Mouse (Mus musculus) heart, embryonic 14.5 days (tissue): ENCODE data around the gene Dip2b. TPM values are rescaled to one million over a fixed set of nuclear protein-coding genes. Genes with fewer than 3 reads are reported as not detected.

Source experiments
- ATAC-seq: fragments of 200-750 bp; cut with Nextera tagmentation; 2 replicates; pipeline ENCODE4 v1.8.0; 2017; ENCODE audit warnings: low read depth, moderate TSS enrichment; ENCODE audit not compliant: insufficient number of reproducible peaks, insufficient read depth, low FRiP score
- H3K27ac ChIP-seq, 2 experiments: fragments of 200-500 bp in 1 of 2; fragments of 300-500 bp in 1 of 2; sonication (generic) in 1 of 2; replicated peaks in 1 of 2; 2 replicates each; pipeline ENCODE4 v1.5.1; 2012 to 2014; ENCODE audit warnings: low read depth in 2 of 2, low read length in 2 of 2, control low read depth in 1 of 2, mild to moderate bottlenecking in 1 of 2, mixed read lengths in 1 of 2; ENCODE audit not compliant: control insufficient read depth in 1 of 2, insufficient read depth in 1 of 2
- H3K27me3 ChIP-seq: fragments of 300-500 bp; sonication (generic); 2 replicates; pipeline ENCODE4 v1.6.1; 2014; ENCODE audit warnings: mild to moderate bottlenecking, low read length, control low read depth; ENCODE audit not compliant: control insufficient read depth, insufficient read depth
- H3K36me3 ChIP-seq: fragments of 300-500 bp; sonication (generic); 2 replicates; pipeline ENCODE4 v1.6.1; 2014; ENCODE audit warnings: mild to moderate bottlenecking, control low read depth, low read length, mixed read lengths; ENCODE audit not compliant: control insufficient read depth, insufficient read depth
- H3K4me1 ChIP-seq, 2 experiments: fragments of 200-500 bp in 1 of 2; fragments of 300-500 bp in 1 of 2; sonication (generic) in 1 of 2; 2 replicates each; pipeline ENCODE4 v1.6.1; 2012 to 2014; ENCODE audit warnings: low read length in 2 of 2, control low read depth in 1 of 2, mixed read lengths in 1 of 2; ENCODE audit not compliant: control insufficient read depth in 2 of 2, insufficient read depth in 2 of 2
- H3K4me2 ChIP-seq: fragments of 300-500 bp; sonication (generic); 2 replicates; pipeline ENCODE4 v1.6.1; 2014; ENCODE audit warnings: mild to moderate bottlenecking, low read length
- H3K4me3 ChIP-seq, 2 experiments: fragments of 200-500 bp in 1 of 2; fragments of 300-500 bp in 1 of 2; sonication (generic) in 1 of 2; 2 replicates each; pipeline ENCODE4 v1.5.1; 2012 to 2014; ENCODE audit warnings: low read length in 2 of 2, mild to moderate bottlenecking in 2 of 2, control low read depth in 1 of 2, low read depth in 1 of 2, moderate library complexity in 1 of 2; ENCODE audit not compliant: control insufficient read depth in 1 of 2, insufficient read depth in 1 of 2
- H3K9ac ChIP-seq: fragments of 300-500 bp; sonication (generic); 2 replicates; pipeline ENCODE4 v1.6.1; 2014; ENCODE audit warnings: mild to moderate bottlenecking, low read length
- H3K9me3 ChIP-seq: fragments of 300-500 bp; sonication (generic); 2 replicates; pipeline ENCODE4 v1.6.1; 2016; ENCODE audit warnings: low read length, control low read depth; ENCODE audit not compliant: control insufficient read depth
- WGBS: fragments of 180-500 bp; shearing (Covaris S2); extraction: QIAGEN DNeasy Blood & Tissue Kit; methylation state at CpG from one replicate; pipeline ENCODE4 v1.1.7; 2014; 5-methylcytosine and 5-hydroxymethylcytosine counted together
- polyA plus RNA-seq: library from polyadenylated mRNA; unstranded; fragments of >200 nt; fragmentation: Nextera tagmentation; extraction: Ambion mirVana; gene quantifications from 2 replicates; pipeline ENCODE4 v1.2.1, GENCODE M21; 2014

Gene Dip2b
- 20.2 and 20.3 TPM in 2 replicates for polyA plus RNA-seq

DNA sequence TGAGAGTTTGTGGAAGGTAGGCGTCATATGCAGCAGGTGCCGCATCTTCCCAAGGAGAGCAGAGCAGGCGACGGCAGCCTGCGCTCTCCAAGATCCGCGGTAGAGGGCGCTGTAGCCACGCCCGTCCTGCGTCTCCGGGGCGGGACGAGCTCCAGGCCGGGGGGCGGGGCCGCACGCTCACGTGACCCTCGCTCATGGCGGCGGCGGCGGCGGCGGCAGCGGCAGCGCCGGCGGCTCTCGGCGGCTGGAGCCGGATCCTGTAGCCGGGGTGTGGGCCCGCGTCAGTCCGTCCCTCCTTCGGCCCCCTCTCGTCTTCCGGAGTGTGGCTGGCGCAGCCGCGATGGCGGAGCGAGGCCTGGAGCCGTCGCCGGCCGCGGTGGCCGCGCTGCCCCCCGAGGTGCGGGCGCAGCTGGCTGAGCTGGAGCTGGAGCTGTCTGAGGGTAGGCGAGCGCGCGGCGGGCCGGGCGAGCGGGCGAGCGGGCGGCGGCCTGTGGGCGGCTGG, at the start of gene Dip2b:
Gene Dip2b (plus strand): TSS at position 195 of the 502 bp plus-strand sequence.
- Histone ChIP-seq H3K4me3 (peak within 1 kb of the TSS; percentile 93 to 100), H3K27me3 (no peaks in the 10 kb centered on the region), H3K27ac (peak within 1 kb of the TSS; percentile 98), H3K9ac (peak within 1 kb of the TSS; percentile 99), H3K36me3 (no peaks in the 10 kb centered on the region), H3K4me2 (peak within 1 kb of the TSS; percentile 82), H3K4me1 (peaks cover 13 to 26% of the 10 kb centered on the region in 2 experiments), H3K9me3 (no peaks in the 10 kb centered on the region)
- peak; percentile 87 for ATAC-seq
- WGBS = under 1% methylated on average over 57 of the region's 68 CpGs

- no peak for ATAC-seq
- Histone ChIP-seq H3K4me3 (no peak overlapping the region), H3K9ac (no peak overlapping the region), H3K27ac (no peak overlapping the region), H3K27me3 (no peaks in the 10 kb centered on the region), H3K4me2 (no peak overlapping the region), H3K36me3 (peaks cover 87% of the 10 kb centered on the region), H3K4me1 (no peaks in the 10 kb centered on the region), H3K9me3 (no peaks in the 10 kb centered on the region)
- 98% methylated on average over 1 of the region's 1 CpGs for WGBS
Observed at GRCm38 (mm10) chr15:99993100-99993499, 45.4 kb upstream of the Dip2b start.

DNA sequence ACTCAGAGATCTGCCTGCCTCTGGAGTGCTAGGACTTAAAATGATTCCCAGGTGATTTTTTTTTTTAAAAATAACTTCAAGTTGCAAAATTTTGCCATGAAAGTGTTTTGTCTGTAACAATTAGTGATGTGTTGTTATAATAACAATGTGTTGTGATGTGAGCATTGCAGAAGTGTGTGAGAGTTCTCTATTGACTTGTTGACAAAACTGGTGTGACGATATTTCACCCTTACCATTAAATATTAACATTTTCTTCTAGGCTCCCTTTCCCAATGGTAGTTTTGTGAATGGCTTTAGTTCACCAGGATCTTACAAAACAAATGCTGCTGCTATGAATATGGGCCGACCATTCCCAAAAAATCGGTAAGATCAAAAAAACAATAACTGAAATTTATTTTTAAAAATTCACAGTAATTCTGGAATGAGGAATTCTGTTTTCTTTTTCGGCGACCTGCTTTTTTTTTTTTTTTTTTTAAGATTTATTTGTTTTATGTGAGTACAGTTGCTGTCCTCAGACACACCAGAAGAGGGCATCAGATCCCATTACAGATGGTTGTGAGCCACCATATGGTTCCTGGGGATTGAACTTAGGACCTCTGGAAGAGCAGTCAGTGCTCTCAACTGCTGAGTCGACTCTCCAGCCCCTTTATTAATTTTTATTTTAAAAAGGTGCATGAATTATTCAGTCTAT, 41.2 kb upstream of the Dip2b start:
- no peaks in the 10 kb centered on the region for H3K4me1 ChIP-seq
- no peak overlapping the region for H3K4me3 ChIP-seq
- WGBS = 95% methylated on average over 6 of the region's 6 CpGs
- no peak for ATAC-seq
- H3K4me2 ChIP-seq = no peak overlapping the region
- no peaks in the 10 kb centered on the region for H3K9me3 ChIP-seq
- H3K27ac ChIP-seq = no peak overlapping the region
- peaks cover 89% of the 10 kb centered on the region for H3K36me3 ChIP-seq
- H3K9ac ChIP-seq = no peak overlapping the region
- H3K27me3 ChIP-seq = no peaks in the 10 kb centered on the region

DNA sequence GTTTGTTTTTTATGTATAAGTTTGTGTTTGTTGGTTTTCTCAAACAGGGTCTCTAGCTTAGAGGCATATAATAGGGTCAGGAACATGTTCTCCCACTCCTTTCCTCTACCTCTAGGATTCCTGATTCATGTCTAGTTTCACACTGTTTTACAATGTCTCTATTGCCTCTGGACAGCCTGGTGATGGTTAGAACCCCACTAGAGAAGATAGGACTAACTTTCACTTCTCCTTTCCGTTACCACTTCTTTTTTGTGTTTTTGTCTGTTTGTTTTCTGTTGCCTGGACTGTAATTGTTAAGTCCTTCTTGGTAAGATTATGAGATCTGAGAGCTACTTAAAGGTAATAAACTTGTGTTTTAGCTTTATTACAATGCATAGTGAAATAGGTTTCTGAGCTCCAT, 39.1 kb upstream of the Dip2b start:
- H3K36me3 ChIP-seq = peaks cover 93% of the 10 kb centered on the region
- ATAC-seq = no peak

DNA sequence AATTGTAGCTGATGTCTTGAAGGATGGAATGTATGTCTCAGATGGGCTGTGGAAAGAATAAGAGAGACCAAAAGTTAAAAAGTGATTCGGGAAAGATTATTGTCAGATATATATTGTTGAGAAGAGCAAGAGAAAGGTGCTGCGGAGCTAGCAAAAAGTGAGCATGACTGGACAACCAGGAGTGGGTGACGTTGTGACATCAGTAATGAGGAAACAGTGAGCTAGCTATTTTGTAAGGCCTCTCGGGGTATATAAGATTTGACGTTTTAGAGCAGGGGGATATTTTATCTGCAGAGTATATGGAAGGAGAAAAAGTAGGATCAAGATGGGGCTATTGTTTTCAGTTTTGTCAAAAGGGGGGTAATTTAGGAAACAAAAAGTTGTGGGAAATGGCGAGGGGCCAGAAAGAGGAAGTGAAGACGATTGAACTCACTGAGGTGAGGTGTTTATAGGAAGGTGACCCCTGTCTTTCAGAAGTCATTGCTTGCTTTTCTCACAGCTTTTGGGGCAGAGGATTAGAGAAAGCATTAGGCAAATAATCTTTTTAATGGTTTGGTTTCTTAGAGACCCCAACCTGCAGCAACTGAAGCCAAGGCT, 33.7 kb upstream of the Dip2b start:
- Histone ChIP-seq H3K4me1 (peaks cover 0 to 5% of the 10 kb centered on the region in 2 experiments; a peak in 1 of 4 replicates), H3K4me3 (no peak overlapping the region), H3K9ac (no peak overlapping the region), H3K9me3 (no peaks in the 10 kb centered on the region), H3K36me3 (peaks cover 95% of the 10 kb centered on the region), H3K27me3 (no peaks in the 10 kb centered on the region), H3K27ac (no peak overlapping the region), H3K4me2 (no peak overlapping the region)
- 86% methylated on average over 7 of the region's 7 CpGs for WGBS
- ATAC-seq = no peak

More for the DNA sequence above, 39.1 kb upstream of the Dip2b start:
- H3K9me3 ChIP-seq = no peaks in the 10 kb centered on the region
- no peak overlapping the region for H3K27ac ChIP-seq
- no peak overlapping the region for H3K4me2 ChIP-seq
- no peak overlapping the region for H3K4me3 ChIP-seq
- H3K9ac ChIP-seq = no peak overlapping the region
- H3K4me1 ChIP-seq = no peaks in the 10 kb centered on the region
- WGBS = 86% methylated on average over 1 of the region's 1 CpGs
- no peaks in the 10 kb centered on the region for H3K27me3 ChIP-seq

DNA sequence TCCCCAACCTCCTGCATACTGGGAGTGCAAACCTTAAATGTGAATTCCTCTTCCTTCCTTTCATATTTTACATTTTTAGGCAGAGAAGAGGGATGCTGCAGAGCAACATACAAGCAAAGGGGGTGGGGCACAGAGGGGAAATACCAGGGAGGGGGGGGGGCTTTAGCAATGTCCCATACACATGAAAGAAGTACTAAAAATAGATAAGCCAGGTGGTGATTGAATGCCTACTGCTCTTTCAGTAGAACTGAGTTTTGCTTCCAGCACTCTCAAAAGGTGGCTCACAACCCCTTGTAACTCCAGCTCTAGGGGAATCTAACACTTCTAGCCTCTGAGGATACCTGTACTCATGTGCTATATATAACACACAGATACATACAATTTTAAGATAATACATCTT, 32.3 kb upstream of the Dip2b start:
- Histone ChIP-seq H3K9ac (no peak overlapping the region), H3K4me1 (peaks cover 0 to 5% of the 10 kb centered on the region in 2 experiments; a peak in 1 of 4 replicates), H3K4me3 (no peak overlapping the region), H3K9me3 (no peaks in the 10 kb centered on the region), H3K27ac (no peak overlapping the region), H3K4me2 (no peak overlapping the region), H3K36me3 (peaks cover 98% of the 10 kb centered on the region), H3K27me3 (no peaks in the 10 kb centered on the region)
- ATAC-seq = no peak

- H3K9ac ChIP-seq = no peak overlapping the region
- H3K27me3 ChIP-seq = no peaks in the 10 kb centered on the region
- H3K4me3 ChIP-seq = no peak overlapping the region
- peaks cover 15% of the 10 kb centered on the region for H3K36me3 ChIP-seq
- H3K9me3 ChIP-seq = no peaks in the 10 kb centered on the region
- no peak for ATAC-seq
- 0 out of 4 replicates have a peak, but pooled peaks cover 0 to 4% of the 10 kb centered on the region in 2 experiments for H3K4me1 ChIP-seq
- no peak overlapping the region for H3K4me2 ChIP-seq
- 71% methylated on average over 6 of the region's 6 CpGs for WGBS
- H3K27ac ChIP-seq = 0 out of 4 replicates have a peak overlapping the region, but pooled peaks of 1 of the 2 experiments have one; percentile 10
Observed at GRCm38 (mm10) chr15:100018280-100018899, 20.1 kb upstream of the Dip2b start.
